Mouse (Mus musculus) forebrain, embryonic 11.5 days (tissue): Measurements from ENCODE around the gene 2410015M20Rik. TPM values are rescaled to one million over a fixed set of nuclear protein-coding genes. Genes with fewer than 3 reads are reported as not detected.
A peak's percentile ranks its signal among the peaks of the same experiment; 100 is the strongest.
"Not testable (repeated sequence)": the region's sequence is repeated elsewhere in the genome, so short reads cannot be mapped to it uniquely, and the experiment has no call there.

Experiments used
- ATAC-seq: fragments of 200-750 bp; cut with Nextera tagmentation; replicated peaks from 2 replicates; pipeline ENCODE4 v1.8.0; 2017; ENCODE audit warnings: moderate TSS enrichment; ENCODE audit not compliant: low FRiP score
- DNase-seq: peaks from one replicate; pipeline ENCODE4 v3.0.0-alpha.2; 2017; ENCODE audit warnings: low spot score
- H3K27ac ChIP-seq: fragments of 300-500 bp; sonication (generic); 2 replicates; pipeline ENCODE4 v1.5.1; 2014; ENCODE audit warnings: low read depth, low read length
- H3K27me3 ChIP-seq: fragments of 300-500 bp; sonication (generic); 2 replicates; pipeline ENCODE4 v1.6.1; 2014; ENCODE audit warnings: mild to moderate bottlenecking, low read length, mixed read lengths; ENCODE audit not compliant: control insufficient read depth, insufficient read depth
- H3K36me3 ChIP-seq: fragments of 300-500 bp; sonication (generic); 2 replicates; pipeline ENCODE4 v1.6.1; 2014; ENCODE audit warnings: mild to moderate bottlenecking, low read length, moderate library complexity, mixed read lengths; ENCODE audit not compliant: control insufficient read depth, insufficient read depth
- H3K4me1 ChIP-seq: fragments of 300-500 bp; sonication (generic); replicated peaks from 2 replicates; pipeline ENCODE4 v1.6.1; 2014; ENCODE audit warnings: low read length, mixed read lengths; ENCODE audit not compliant: control insufficient read depth, insufficient read depth
- H3K4me2 ChIP-seq: fragments of 300-500 bp; sonication (generic); 2 replicates; pipeline ENCODE4 v1.6.1; 2014; ENCODE audit warnings: low read depth, mild to moderate bottlenecking, low read length, moderate library complexity, mixed read lengths; ENCODE audit not compliant: severe bottlenecking
- H3K4me3 ChIP-seq: fragments of 300-500 bp; sonication (generic); 2 replicates; pipeline ENCODE4 v1.5.1; 2014; ENCODE audit warnings: low read depth, low read length
- H3K9ac ChIP-seq: fragments of 300-500 bp; sonication (generic); 2 replicates; pipeline ENCODE4 v1.6.1; 2014; ENCODE audit warnings: low read length
- H3K9me3 ChIP-seq: fragments of 300-500 bp; sonication (generic); 2 replicates; pipeline ENCODE4 v1.6.1; 2016; ENCODE audit warnings: low read length, mixed read lengths; ENCODE audit not compliant: control insufficient read depth
- WGBS: fragments of 180-500 bp; shearing (Covaris S2); extraction: QIAGEN DNeasy Blood & Tissue Kit; methylation state at CpG from one replicate; pipeline ENCODE4 v1.1.7; 2014; 5-methylcytosine and 5-hydroxymethylcytosine counted together
- polyA plus RNA-seq: library from polyadenylated mRNA; unstranded; fragments of >200 nt; fragmentation: Nextera tagmentation; extraction: Ambion mirVana; gene quantifications from 2 replicates; pipeline ENCODE4 v1.2.1, GENCODE M21; 2014

2410015M20Rik gene
- polyA plus RNA-seq, 1 experiment from 2014 or later: 171 TPM

- H3K27ac ChIP-seq, H3K36me3 ChIP-seq, ATAC-seq, H3K9ac ChIP-seq, H3K4me2 ChIP-seq, H3K4me3 ChIP-seq, H3K27me3 ChIP-seq, H3K9me3 ChIP-seq, DNase-seq: not testable (repeated sequence)
- 89% methylated on average over 27 of the region's 27 CpGs for WGBS
- H3K4me1 ChIP-seq: peaks cover 13% of the 10 kb centered on the region
These were observed 20.5 kb upstream of the 2410015M20Rik start for GRCm38 (mm10) chr17:56629800-56630781.

GRCm38 (mm10) chr17:56627530-56628277, 18.1 kb upstream of the 2410015M20Rik start, which contains the start of gene Catsperd:
Gene Catsperd, plus strand, starts transcription at chr17:56628143.
- H3K4me2 ChIP-seq: peak within 1 kb of the TSS; percentile 70
- DNase-seq (peak; percentile 69), ATAC-seq (peak; percentile 43)
- no peaks in the 10 kb centered on the region for H3K36me3 ChIP-seq
- 8% methylated on average over 26 of the region's 26 CpGs for WGBS
- H3K9ac ChIP-seq: peak within 1 kb of the TSS; percentile 79
- peaks cover 14% of the 10 kb centered on the region for H3K4me1 ChIP-seq
- no peaks in the 10 kb centered on the region for H3K9me3 ChIP-seq
- peak within 1 kb of the TSS; percentile 95 for H3K4me3 ChIP-seq
- H3K27me3 ChIP-seq: no peaks in the 10 kb centered on the region; the same call in 1 of the 2 replicates
- H3K27ac ChIP-seq: no peak within 1 kb of the TSS

GRCm38 (mm10) chr17:56626754-56627470, 17.3 kb upstream of the 2410015M20Rik start, which contains the start of gene Lonp1:
Gene Lonp1, minus strand, starts transcription at chr17:56626887.
- ATAC-seq (peak; percentile 92), DNase-seq (peak; percentile 99)
- H3K9me3 ChIP-seq: no peaks in the 10 kb centered on the region
- H3K4me2 ChIP-seq: peak within 1 kb of the TSS; percentile 70
- under 1% methylated on average over 51 of the region's 51 CpGs for WGBS
- H3K4me1 ChIP-seq: peaks cover 14% of the 10 kb centered on the region
- peak within 1 kb of the TSS; percentile 79 for H3K9ac ChIP-seq
- H3K27ac ChIP-seq: peak within 1 kb of the TSS; percentile 18; the same call in 1 of the 2 replicates
- H3K36me3 ChIP-seq: no peaks in the 10 kb centered on the region
- H3K4me3 ChIP-seq: peak within 1 kb of the TSS; percentile 95
- no peaks in the 10 kb centered on the region; the same call in 1 of the 2 replicates for H3K27me3 ChIP-seq

GRCm38 (mm10) chr17:56626260-56626659, 16.7 kb upstream of the 2410015M20Rik start:
- no peak for ATAC-seq
- H3K27me3 ChIP-seq: no peaks in the 10 kb centered on the region; the same call in 1 of the 2 replicates

GRCm38 (mm10) chr17:56625495-56625894, 15.9 kb upstream of the 2410015M20Rik start:
- ATAC-seq (no peak), DNase-seq (no peak)
- Histone ChIP-seq H3K9ac (no peak overlapping the region), H3K27me3 (no peaks in the 10 kb centered on the region; the same call in 1 of the 2 replicates), H3K4me2 (peak overlapping the region; percentile 70), H3K4me3 (peak overlapping the region; percentile 95; the same call in 1 of the 2 replicates), H3K9me3 (no peaks in the 10 kb centered on the region), H3K36me3 (peaks cover 3% of the 10 kb centered on the region; the same call in 1 of the 2 replicates), H3K27ac (no peak overlapping the region), H3K4me1 (peaks cover 14% of the 10 kb centered on the region)
- WGBS: 92% methylated on average over 3 of the region's 3 CpGs

More at GRCm38 (mm10) chr17:56626260-56626659, 16.7 kb upstream of the 2410015M20Rik start:
- peak overlapping the region; percentile 70 for H3K4me2 ChIP-seq
- H3K9ac ChIP-seq: peak overlapping the region; percentile 79
- peak overlapping the region; percentile 18; the same call in 1 of the 2 replicates for H3K27ac ChIP-seq
- H3K4me3 ChIP-seq: peak overlapping the region; percentile 95
- DNase-seq: no peak
- peaks cover 14% of the 10 kb centered on the region for H3K4me1 ChIP-seq
- no peaks in the 10 kb centered on the region for H3K9me3 ChIP-seq
- WGBS: under 1% methylated on average over 32 of the region's 32 CpGs
- no peaks in the 10 kb centered on the region for H3K36me3 ChIP-seq

- H3K9me3 ChIP-seq: no peaks in the 10 kb centered on the region
- H3K4me2 ChIP-seq: no peak overlapping the region
- no peak for DNase-seq
- H3K4me1 ChIP-seq: peaks cover 10% of the 10 kb centered on the region
- H3K27ac ChIP-seq: no peak overlapping the region
- no peaks in the 10 kb centered on the region for H3K27me3 ChIP-seq
- no peak overlapping the region for H3K9ac ChIP-seq
- no peak overlapping the region for H3K4me3 ChIP-seq
- H3K36me3 ChIP-seq: peaks cover 27% of the 10 kb centered on the region
- 97% methylated on average over 8 of the region's 8 CpGs for WGBS
- no peak for ATAC-seq
These were observed 8.1 kb upstream of the 2410015M20Rik start for GRCm38 (mm10) chr17:56617628-56618027.

GRCm38 (mm10) chr17:56616725-56617124, 7.2 kb upstream of the 2410015M20Rik start:
- Histone ChIP-seq H3K36me3 (peaks cover 27% of the 10 kb centered on the region), H3K4me3 (no peak overlapping the region), H3K27me3 (no peaks in the 10 kb centered on the region), H3K9me3 (no peaks in the 10 kb centered on the region), H3K9ac (no peak overlapping the region), H3K27ac (no peak overlapping the region), H3K4me1 (peaks cover 10% of the 10 kb centered on the region), H3K4me2 (no peak overlapping the region)
- WGBS: 87% methylated on average over 3 of the region's 3 CpGs
- DNase-seq (no peak), ATAC-seq (no peak)

- DNase-seq (no peak), ATAC-seq (no peak)
- peaks cover 10% of the 10 kb centered on the region for H3K4me1 ChIP-seq
- H3K36me3 ChIP-seq: peaks cover 25% of the 10 kb centered on the region
- H3K9me3 ChIP-seq: no peaks in the 10 kb centered on the region
- 89% methylated on average over 4 of the region's 4 CpGs for WGBS
- no peaks in the 10 kb centered on the region for H3K27me3 ChIP-seq
- no peak overlapping the region for H3K4me3 ChIP-seq
- H3K27ac ChIP-seq: no peak overlapping the region
- no peak overlapping the region for H3K4me2 ChIP-seq
- H3K9ac ChIP-seq: no peak overlapping the region
These were observed 6.2 kb upstream of the 2410015M20Rik start for GRCm38 (mm10) chr17:56615792-56616191.
